Mouse (Mus musculus) neural tube, embryonic 11.5 days (tissue): ENCODE results near the gene Lima1. TPM values are rescaled to one million over a fixed set of nuclear protein-coding genes. Genes with fewer than 3 reads are reported as not detected.

Source experiments
- ATAC-seq: fragments of 200-750 bp; cut with Nextera tagmentation; 2 replicates; pipeline ENCODE4 v1.8.0; 2017; ENCODE audit warnings: moderate number of reproducible peaks, mild to moderate bottlenecking, moderate TSS enrichment, moderate library complexity; ENCODE audit not compliant: insufficient read depth, low FRiP score, low TSS enrichment
- DNase-seq: peaks from one replicate; pipeline ENCODE4 v3.0.0-alpha.2; 2015; ENCODE audit warnings: low spot score
- H3K27ac ChIP-seq: fragments of 300-500 bp; sonication (generic); 2 replicates; pipeline ENCODE4 v1.5.1; 2014; ENCODE audit warnings: low read depth, mild to moderate bottlenecking, low read length
- H3K27me3 ChIP-seq: fragments of 300-500 bp; sonication (generic); 2 replicates; pipeline ENCODE4 v1.6.1; 2014; ENCODE audit warnings: mild to moderate bottlenecking, low read length, mixed read lengths; ENCODE audit not compliant: control insufficient read depth, insufficient read depth
- H3K36me3 ChIP-seq: fragments of 300-500 bp; sonication (generic); 2 replicates; pipeline ENCODE4 v1.6.1; 2014; ENCODE audit warnings: mild to moderate bottlenecking, low read length, moderate library complexity, mixed read lengths; ENCODE audit not compliant: control insufficient read depth, insufficient read depth
- H3K4me1 ChIP-seq: fragments of 300-500 bp; sonication (generic); 2 replicates; pipeline ENCODE4 v1.6.1; 2014; ENCODE audit warnings: low read length, mixed read lengths; ENCODE audit not compliant: control insufficient read depth, insufficient read depth
- H3K4me2 ChIP-seq: fragments of 300-500 bp; sonication (generic); 2 replicates; pipeline ENCODE4 v1.6.1; 2014; ENCODE audit warnings: low read depth, mild to moderate bottlenecking, moderate library complexity
- H3K4me3 ChIP-seq: fragments of 300-500 bp; sonication (generic); 2 replicates; pipeline ENCODE4 v1.5.1; 2014; ENCODE audit warnings: low read depth, low read length
- H3K9ac ChIP-seq: fragments of 300-500 bp; sonication (generic); 2 replicates; pipeline ENCODE4 v1.6.1; 2014; ENCODE audit warnings: mild to moderate bottlenecking, low read length
- H3K9me3 ChIP-seq: fragments of 300-500 bp; sonication (generic); 2 replicates; pipeline ENCODE4 v1.6.1; 2016; ENCODE audit warnings: low read length; ENCODE audit not compliant: control insufficient read depth
- WGBS: fragments of 180-500 bp; shearing (Covaris S2); extraction: QIAGEN DNeasy Blood & Tissue Kit; methylation state at CpG from one replicate; pipeline ENCODE4 v1.1.7; 2014; 5-methylcytosine and 5-hydroxymethylcytosine counted together
- polyA plus RNA-seq: library from polyadenylated mRNA; unstranded; fragments of >200 nt; fragmentation: Nextera tagmentation; extraction: Ambion mirVana; gene quantifications from 2 replicates; pipeline ENCODE4 v1.2.1, GENCODE M21; 2014

Lima1 gene
- polyA plus RNA-seq, 1 experiment from 2014 or later: 33.1 TPM

DNA sequence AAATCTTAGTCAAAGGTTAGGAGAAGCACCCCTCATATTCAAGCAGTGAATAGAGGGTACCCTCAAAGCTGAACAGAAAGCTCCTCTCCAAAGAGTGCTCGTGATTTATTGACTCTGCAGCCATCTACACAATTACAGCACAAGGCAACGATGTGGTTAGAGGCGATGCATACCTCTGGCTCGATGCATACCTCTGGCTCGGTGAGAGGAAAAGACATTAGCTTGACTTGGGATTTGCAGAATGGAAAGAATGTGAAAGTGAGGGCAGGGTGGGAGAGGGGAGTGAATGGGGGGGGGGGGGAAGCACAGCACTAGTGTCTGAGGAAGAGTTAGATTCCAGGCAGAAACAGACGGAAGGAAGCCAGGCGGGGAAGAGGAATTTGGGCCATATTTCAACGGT, 27.3 kb downstream of the Lima1 start:
- H3K9ac ChIP-seq: no peak overlapping the region
- H3K36me3 ChIP-seq: no peaks in the 10 kb centered on the region
- no peak for DNase-seq
- no peaks in the 10 kb centered on the region for H3K4me1 ChIP-seq
- WGBS: 44% methylated on average over 8 of the region's 8 CpGs
- no peak overlapping the region for H3K27ac ChIP-seq
- H3K27me3 ChIP-seq: no peaks in the 10 kb centered on the region
- H3K4me3 ChIP-seq: no peak overlapping the region
- H3K9me3 ChIP-seq: no peaks in the 10 kb centered on the region
- ATAC-seq: no peak
- no peak overlapping the region for H3K4me2 ChIP-seq

DNA sequence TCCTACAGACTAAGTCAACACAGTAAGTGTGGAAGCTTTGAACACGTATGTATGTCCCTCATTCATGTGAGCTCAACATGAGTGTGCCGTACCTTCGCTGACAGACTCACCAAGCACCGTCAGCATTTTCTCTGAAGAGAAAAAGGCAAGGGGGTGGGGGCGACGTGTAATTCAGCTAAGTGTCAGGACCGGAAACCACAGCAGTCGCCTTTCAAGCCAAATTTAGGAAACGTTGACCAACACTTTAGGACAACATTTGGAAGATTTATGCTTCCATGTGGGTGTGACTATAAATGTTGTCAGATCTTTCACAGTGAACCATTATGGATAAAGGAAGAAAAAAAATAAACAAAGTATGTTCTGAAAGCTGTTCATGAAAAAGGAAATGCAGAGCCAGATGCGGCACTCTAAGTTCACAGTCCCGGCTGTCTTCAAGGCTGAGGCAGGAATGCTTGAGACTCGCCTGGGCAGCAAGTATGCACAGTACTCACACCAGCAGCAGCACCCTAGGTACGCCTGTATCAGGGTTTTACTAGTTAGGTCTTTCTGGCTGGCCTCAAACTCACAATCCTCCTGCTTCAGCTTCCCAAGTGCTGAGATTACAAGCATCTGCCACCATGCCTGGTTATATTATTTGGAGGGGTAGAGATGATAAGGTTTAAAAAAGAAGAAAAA, 27.9 kb downstream of the Lima1 start:
- ATAC-seq: no peak
- Histone ChIP-seq H3K9ac (no peak overlapping the region), H3K4me3 (no peak overlapping the region), H3K27me3 (no peaks in the 10 kb centered on the region), H3K9me3 (no peaks in the 10 kb centered on the region), H3K4me1 (no peaks in the 10 kb centered on the region), H3K4me2 (no peak overlapping the region), H3K36me3 (no peaks in the 10 kb centered on the region), H3K27ac (no peak overlapping the region)
- WGBS: 62% methylated on average over 13 of the region's 13 CpGs
- DNase-seq: no peak

DNA sequence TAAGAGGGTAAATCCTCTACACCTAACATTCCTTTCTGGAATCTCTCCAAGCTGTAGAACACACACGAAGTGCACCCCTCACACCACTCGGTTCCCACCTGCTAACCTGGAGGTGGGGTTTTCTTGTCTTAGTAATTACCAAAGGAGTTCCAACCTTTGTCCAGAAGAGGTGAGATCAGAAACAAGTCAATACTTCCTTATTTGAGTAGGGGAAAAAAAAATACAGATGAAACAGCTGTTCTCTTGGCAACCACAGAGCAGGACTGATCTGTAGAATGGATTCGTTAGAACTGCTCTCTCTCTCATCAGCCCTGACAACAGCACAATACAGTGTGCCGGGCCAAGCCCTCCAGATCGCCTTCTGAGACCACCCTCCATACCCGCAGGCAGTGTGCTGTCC, 28.6 kb downstream of the Lima1 start:
- Histone ChIP-seq H3K4me1 (no peaks in the 10 kb centered on the region), H3K4me2 (no peak overlapping the region), H3K9me3 (no peaks in the 10 kb centered on the region), H3K27me3 (no peaks in the 10 kb centered on the region), H3K36me3 (no peaks in the 10 kb centered on the region), H3K4me3 (no peak overlapping the region), H3K27ac (no peak overlapping the region), H3K9ac (no peak overlapping the region)
- WGBS: 69% methylated on average over 6 of the region's 6 CpGs
- DNase-seq (no peak), ATAC-seq (no peak)

DNA sequence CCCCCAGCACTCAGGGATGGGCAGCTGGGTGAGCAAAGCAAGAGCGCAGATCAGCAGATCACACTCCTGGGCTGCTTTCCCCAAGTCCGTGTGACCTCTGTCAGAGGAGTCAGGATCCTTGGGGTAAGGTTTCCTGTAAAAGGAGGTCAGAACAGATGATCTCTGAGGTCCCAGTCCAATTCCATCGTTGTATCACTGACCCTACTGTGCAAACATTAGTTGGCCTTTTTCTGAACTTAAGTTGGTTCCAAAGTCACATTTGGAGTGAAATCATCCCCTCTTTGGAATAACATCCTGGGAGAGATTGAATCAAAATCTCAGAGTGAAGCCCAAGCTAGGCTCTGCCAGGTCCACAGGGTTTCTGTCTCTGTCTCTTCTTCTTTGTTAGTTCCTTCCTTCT, 31.4 kb downstream of the Lima1 start:
- no peaks in the 10 kb centered on the region for H3K27me3 ChIP-seq
- no peaks in the 10 kb centered on the region for H3K36me3 ChIP-seq
- H3K27ac ChIP-seq: no peak overlapping the region
- 90% methylated on average over 3 of the region's 3 CpGs for WGBS
- no peak overlapping the region for H3K9ac ChIP-seq
- ATAC-seq: no peak
- DNase-seq: no peak
- no peaks in the 10 kb centered on the region for H3K4me1 ChIP-seq
- H3K9me3 ChIP-seq: no peaks in the 10 kb centered on the region
- no peak overlapping the region for H3K4me3 ChIP-seq
- H3K4me2 ChIP-seq: no peak overlapping the region

DNA sequence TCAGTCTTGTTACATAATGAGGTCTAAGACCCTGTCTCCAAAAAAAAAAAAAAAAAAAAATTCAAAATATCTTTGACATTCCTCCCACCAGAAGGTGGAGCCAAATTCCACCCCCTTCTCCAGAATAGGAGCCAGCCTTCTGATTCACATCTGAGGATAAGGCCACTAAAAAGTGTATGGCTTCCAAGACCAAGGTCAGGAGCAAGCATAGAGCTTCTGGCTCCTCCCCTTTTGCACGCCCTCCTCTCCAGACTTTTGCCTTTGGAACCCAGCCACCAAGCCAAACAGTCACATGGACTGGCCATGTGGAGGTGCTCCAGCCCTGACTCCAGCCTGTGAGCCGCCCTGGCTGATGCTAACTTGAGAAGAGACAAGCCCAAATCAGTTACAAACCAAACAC, 35.3 kb downstream of the Lima1 start:
- Histone ChIP-seq H3K9ac (no peak overlapping the region), H3K4me1 (no peaks in the 10 kb centered on the region), H3K27ac (no peak overlapping the region), H3K4me3 (no peak overlapping the region), H3K36me3 (no peaks in the 10 kb centered on the region), H3K4me2 (no peak overlapping the region), H3K9me3 (no peaks in the 10 kb centered on the region), H3K27me3 (no peaks in the 10 kb centered on the region)
- no peak for DNase-seq
- no peak for ATAC-seq
- 78% methylated on average over 2 of the region's 2 CpGs for WGBS

DNA sequence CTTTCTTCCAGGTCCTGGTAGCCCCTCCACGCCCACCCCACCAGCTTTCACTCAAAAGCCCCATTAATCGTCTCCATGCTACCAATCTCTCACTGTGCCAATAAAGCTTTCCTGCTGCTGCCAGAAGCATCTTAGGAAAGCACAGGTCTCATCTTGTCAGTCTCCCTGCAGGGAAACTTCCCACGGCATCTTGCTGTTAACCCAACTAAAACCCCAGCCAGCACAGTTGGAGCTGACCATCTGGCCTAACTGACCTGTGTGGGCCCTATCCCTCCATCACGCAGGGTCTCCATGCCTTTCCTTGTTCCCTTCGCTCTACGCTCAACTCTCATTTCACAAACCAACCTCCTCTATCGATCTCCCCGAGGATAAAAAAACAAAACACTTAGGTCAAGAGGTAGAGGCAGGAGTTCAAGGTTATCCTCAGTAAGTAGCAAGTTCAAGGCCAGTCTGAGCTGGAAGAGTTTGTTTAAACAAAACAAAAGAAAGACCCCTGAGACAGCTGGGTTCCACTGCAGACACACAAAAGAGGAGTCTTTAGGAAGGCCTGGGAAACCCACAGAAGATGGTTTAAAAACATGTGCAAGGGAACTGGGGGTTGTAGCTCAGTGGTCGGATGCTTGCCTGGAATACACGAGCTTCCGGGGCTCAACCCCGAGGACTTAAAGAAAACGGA, 36.0 kb downstream of the Lima1 start:
- no peaks in the 10 kb centered on the region for H3K9me3 ChIP-seq
- 79% methylated on average over 13 of the region's 13 CpGs for WGBS
- no peak overlapping the region for H3K4me2 ChIP-seq
- no peaks in the 10 kb centered on the region for H3K4me1 ChIP-seq
- no peaks in the 10 kb centered on the region for H3K36me3 ChIP-seq
- no peak overlapping the region for H3K9ac ChIP-seq
- no peak for ATAC-seq
- H3K4me3 ChIP-seq: no peak overlapping the region
- H3K27ac ChIP-seq: no peak overlapping the region
- H3K27me3 ChIP-seq: no peaks in the 10 kb centered on the region
- DNase-seq: no peak

DNA sequence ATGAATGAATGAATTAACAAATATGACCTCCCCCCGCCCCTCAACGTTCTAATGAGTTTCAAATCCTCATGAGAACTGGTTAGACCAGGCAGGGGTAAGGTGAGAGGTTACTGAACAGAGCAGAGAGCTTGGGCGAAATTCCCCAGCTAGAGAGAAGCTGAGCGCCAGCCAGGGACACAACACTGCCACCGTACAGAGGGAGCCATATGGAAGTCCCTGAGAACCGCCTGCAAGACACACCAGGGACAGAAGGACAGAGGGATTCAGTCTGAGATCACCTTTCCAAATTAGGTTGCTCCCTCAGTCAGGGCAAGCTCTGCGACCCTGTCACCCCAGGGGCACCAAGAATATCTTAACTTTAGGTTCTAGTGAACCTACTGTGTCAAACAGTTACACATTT, 37.7 kb downstream of the Lima1 start:
- Histone ChIP-seq H3K36me3 (no peaks in the 10 kb centered on the region), H3K9me3 (no peaks in the 10 kb centered on the region), H3K9ac (no peak overlapping the region), H3K27ac (no peak overlapping the region), H3K4me3 (no peak overlapping the region), H3K27me3 (no peaks in the 10 kb centered on the region), H3K4me1 (no peaks in the 10 kb centered on the region), H3K4me2 (no peak overlapping the region)
- DNase-seq: no peak
- WGBS: 83% methylated on average over 7 of the region's 7 CpGs
- ATAC-seq: no peak

DNA sequence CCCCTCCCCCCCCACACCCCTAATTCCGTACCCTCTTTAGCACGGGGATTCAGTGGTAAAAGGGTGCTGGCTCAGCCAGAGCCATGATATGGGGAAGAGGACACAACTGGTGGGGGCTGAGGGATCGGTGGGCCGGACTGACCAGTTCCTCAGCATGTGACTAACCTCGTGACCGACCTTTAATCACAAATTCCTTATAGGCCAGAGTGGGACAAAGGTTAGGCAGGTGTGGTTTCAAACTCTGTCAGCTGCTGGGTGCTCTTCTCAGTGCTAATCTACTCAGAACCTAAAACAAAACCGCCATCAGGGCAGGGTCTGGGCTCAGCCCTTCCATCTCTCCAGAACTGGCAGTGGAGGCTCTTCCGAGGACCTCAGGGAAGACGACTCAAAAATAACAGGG, 40.1 kb downstream of the Lima1 start:
- WGBS: 74% methylated on average over 9 of the region's 9 CpGs
- no peaks in the 10 kb centered on the region for H3K4me1 ChIP-seq
- no peaks in the 10 kb centered on the region for H3K9me3 ChIP-seq
- no peak overlapping the region for H3K4me2 ChIP-seq
- no peaks in the 10 kb centered on the region for H3K27me3 ChIP-seq
- H3K4me3 ChIP-seq: no peak overlapping the region
- H3K36me3 ChIP-seq: no peaks in the 10 kb centered on the region
- no peak overlapping the region for H3K27ac ChIP-seq
- DNase-seq (no peak), ATAC-seq (no peak)
- H3K9ac ChIP-seq: no peak overlapping the region

DNA sequence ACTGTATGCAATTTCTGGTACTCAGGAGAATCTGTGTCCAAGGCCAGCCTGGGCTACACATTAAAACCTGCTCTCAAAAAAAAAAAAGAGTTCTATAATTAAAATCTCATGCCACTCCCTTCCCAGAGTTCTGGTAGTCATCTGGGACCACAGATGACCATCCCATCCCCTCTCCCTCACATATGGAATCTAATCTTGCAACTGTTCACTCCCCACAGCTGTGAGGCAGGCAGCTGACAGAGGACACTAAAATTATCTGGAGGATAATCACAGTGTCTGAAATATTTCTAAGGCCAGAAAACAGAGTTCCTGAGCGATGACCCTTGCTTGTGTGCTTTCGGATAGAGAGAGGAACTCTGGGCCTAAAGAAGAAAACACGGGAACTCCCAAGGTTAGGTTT, 40.6 kb downstream of the Lima1 start:
- Histone ChIP-seq H3K4me1 (no peaks in the 10 kb centered on the region), H3K27ac (no peak overlapping the region), H3K36me3 (no peaks in the 10 kb centered on the region), H3K27me3 (no peaks in the 10 kb centered on the region), H3K9ac (no peak overlapping the region), H3K4me2 (no peak overlapping the region), H3K9me3 (no peaks in the 10 kb centered on the region), H3K4me3 (no peak overlapping the region)
- DNase-seq (no peak), ATAC-seq (no peak)
- WGBS: 79% methylated on average over 3 of the region's 3 CpGs
